Mouse (Mus musculus) right cerebral cortex, postnatal 14 days (tissue): ENCODE measurements at regions not wholly inside any gene's neighbourhood (a gene's known extent, or its start where the extent isn't known, plus 50 kb on each side); places are given as distances from the start of the nearest gene placed in this dataset.

Experiments used
- DNase-seq: peaks from one replicate; pipeline ENCODE4 v3.0.0; 2022

DNA sequence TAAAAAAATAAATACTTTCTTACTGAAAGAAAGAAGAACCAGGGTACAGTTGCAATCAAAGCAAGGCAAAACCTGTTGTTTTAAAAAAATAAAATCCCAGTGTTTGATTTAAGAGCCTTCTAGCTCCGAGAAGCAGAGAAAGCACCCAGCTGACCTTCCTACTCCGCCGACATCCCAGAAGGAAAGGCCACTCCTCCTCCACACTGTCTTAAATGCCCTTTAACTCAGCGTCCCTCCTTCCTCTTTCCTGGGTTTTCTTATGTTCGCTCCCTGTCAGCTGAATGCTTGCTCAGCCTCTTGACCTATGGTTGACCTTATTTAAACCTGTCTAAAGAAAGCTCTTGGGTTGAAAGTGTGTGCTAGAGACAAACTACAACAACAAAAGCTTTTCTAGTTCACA, 79.1 kb downstream of the Sptssa start:
- no peak for DNase-seq

GRCm38 (mm10) chr12:54576821-54577220, 79.6 kb downstream of the Sptssa start:
- DNase-seq: no peak

DNA sequence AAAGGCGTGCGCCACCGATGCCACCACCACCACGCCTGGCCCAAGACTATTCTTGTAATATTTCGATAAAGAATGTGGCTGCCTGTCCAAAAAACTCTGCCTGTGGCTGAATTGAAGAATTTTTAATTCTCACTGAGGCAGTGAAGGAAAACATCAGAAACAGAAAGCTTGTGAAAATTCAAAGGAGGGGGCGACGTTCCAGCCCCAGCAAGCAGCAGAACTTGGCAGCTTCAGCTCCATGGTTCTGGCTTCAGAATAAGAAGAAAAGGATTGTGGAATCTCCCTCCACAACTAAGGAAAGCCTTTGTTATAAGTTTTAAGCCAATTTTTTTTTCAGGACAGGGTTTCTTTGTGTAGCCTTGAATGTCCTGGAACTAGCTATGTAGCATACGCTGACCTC, 83.5 kb downstream of the Sptssa start:
- no peak for DNase-seq

DNA sequence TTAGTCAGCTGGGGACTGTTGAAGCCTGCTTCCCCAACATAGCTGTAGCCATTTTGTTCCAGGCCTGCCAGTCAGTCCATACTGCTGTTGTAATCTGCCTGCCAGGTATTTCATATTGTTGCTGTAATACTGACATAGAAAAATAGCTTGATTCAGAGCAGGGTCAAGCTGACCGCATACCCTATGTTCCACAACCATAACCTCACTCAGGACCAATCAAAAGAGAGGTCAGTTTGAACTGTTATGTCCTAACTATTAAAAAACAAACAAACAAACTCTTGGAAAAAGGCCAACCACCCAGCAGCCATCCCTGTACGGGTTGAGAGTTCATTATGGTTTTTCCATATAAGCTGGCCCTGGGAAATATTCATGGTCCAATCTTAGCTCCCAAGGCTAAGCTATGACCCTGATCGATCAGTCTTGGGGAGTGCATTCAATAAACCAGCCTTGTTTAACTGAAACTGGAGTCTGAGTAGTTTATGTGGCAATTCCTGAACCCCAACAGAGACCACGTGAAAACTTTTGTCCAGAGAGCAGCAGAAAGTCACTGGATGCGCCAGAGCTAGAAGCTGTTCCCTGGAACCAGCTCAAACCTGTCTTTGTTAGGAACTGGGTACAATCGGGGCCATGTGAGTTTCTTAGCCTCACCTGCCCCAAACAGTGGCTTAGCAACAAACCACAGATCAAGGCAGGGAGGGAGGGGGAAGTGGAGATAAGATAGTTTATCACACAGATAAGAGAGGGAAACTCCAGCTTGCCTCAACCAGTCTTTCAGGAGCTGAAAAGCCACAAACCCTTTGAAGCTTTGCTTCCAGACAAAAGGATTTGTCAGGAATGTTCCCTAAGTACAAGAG, 88.1 kb downstream of the Sptssa start:
- DNase-seq: no peak

DNA sequence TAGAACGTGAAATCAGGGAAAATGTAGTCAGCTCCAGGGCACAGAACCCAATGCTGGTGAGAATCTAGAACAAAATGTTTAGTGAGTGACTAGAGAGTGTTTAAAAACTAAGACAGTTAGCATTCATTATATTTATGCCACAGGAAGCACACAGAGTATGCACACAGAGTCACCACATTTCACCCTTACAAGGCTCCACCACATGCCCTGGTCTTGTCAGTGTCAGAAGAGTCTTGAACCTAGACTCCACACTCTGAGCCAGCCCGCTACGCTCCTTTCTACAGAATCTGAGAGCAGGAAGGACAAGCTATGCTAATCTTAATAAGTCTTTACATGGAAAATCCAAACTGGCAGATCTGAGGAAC, 89.0 kb downstream of the Sptssa start:
- no peak for DNase-seq

DNA sequence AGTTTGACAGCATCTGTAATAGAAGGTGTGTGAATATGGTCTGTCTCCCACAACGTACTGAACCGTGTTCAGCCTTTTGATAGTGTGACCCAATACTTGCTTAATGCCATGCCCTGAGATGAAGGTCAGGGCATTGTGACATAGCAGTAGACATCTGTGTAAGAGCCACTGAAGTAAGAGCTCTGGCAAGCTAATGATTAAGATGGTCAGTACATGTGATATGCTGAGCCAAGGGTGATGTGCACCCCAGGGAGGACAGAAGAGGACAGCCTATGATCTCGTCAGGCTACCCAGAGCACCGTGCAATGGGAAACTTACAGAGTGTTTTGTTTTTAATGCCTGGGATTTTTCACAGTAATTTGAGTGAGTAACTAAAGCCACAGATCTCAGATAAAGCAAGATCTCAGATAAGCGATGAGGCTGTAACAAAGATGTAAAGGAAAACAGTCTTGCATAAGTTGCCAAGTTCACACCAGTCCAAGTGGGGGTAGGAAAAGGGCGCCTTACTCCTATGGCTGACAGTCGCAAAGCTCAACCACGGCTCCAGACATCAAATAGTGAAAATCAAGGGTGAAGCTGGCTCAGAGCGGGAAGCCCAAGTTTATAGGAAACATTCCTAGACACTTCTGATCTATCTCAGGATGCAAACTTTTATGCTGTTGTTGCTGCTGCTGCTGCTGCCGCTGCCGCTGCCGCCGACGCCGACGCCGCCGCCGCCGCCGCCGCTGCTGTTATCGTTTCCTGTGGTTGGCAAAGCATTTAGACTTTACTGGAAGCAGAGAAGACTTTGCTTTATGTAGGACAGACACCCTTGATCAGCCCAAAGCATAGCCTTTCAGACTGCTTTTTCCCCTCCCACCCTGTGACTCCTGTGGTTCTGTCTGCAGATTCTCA, 89.6 kb downstream of the Sptssa start:
- no peak for DNase-seq

DNA sequence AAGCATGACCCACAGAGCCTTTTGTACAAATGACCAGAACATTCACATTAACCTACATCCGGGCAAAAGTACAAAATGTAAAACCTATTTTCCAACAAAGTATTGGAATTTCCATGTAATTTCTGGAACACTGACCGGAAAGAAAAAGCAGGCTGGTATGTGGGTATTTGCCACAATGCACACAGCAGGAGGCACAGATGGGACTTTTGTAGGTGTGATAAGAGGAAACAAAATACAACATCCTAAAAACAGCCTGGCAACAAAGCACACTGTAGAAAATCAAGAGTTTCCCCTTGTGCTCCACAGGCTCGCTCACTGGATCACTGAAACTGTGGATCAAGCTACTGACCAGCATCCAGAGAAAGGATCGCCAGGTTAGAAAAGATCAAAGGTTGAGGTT, 94.4 kb downstream of the Sptssa start:
- no peak for DNase-seq

DNA sequence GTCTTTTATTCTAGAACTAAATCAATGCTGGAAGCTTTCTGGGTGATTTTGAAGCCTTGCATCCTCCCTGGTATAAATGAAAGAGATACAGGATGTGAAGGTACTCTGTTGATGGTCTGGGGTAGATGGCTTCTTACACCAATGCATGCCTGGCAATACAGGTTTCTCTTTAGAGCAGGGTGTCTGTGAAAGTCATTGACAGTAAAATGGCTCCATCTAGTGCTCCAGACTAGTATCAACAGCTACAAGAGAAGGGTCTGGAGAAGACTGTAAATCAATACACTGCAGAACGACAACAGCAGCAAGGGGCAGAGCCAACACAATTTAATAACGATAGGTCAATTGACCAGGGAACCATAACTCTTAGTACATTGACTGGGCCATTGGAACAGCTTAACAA, 98.3 kb downstream of the Sptssa start:
- no peak for DNase-seq

GRCm38 (mm10) chr12:54549659-54550058, 106.7 kb downstream of the Sptssa start:
- DNase-seq: no peak

- peak; percentile 64 for DNase-seq
These were observed 110.4 kb downstream of the Sptssa start for GRCm38 (mm10) chr12:54545821-54546608.

DNA sequence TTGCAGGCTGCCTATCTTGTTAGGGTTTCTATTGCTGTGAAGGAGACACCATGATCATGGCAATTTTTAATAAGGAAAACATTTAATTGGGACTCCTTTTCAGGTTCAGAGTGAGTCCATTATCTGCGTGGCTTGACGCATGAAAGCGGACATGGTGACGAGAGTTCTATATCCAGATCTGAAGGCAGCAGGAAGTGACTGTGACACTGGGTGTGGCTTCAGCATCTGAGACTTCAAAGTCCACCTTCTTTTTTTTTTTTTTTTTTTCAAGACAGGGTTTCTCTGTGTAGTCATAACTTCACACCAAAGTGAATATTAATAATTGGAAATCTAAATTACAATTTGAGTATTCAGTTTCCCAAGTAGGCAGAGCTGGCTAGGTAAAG, 118.1 kb downstream of the Sptssa start:
- no peak for DNase-seq

GRCm38 (mm10) chr12:54537690-54538319, 118.6 kb downstream of the Sptssa start:
- no peak for DNase-seq

DNA sequence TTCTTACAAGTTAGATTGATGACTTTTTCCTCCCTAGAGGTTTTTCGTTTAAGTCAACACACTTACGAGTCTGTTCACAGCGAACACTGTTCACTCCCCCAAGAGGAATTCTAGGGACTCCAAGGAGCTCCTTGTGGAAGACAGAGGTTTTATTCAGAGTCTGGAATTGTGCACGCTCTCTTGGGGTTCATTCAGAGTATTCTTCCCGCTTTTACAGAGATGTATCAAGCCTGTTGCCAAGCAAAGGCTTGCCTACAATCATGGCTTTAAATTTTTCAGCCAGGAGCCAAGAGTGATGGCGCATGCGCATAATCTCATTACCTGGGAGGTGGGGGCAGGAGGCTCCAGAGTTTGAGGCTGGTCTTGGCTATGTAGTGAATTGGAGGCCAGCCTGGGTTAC, 119.4 kb downstream of the Sptssa start:
- DNase-seq: no peak

GRCm38 (mm10) chr12:54535556-54536516, 120.5 kb downstream of the Sptssa start:
- DNase-seq: no peak

- no peak for DNase-seq
These were observed 121.5 kb downstream of the Sptssa start for GRCm38 (mm10) chr12:54534910-54535309.

GRCm38 (mm10) chr12:54533134-54533533, 123.2 kb downstream of the Sptssa start:
- DNase-seq: no peak

GRCm38 (mm10) chr12:54532062-54532461, 124.3 kb downstream of the Sptssa start:
- no peak for DNase-seq

- DNase-seq: no peak
These were observed 128.3 kb downstream of the Sptssa start for GRCm38 (mm10) chr12:54528046-54528445.

- no peak for DNase-seq
These were observed 128.8 kb downstream of the Sptssa start for GRCm38 (mm10) chr12:54527577-54527976.

DNA sequence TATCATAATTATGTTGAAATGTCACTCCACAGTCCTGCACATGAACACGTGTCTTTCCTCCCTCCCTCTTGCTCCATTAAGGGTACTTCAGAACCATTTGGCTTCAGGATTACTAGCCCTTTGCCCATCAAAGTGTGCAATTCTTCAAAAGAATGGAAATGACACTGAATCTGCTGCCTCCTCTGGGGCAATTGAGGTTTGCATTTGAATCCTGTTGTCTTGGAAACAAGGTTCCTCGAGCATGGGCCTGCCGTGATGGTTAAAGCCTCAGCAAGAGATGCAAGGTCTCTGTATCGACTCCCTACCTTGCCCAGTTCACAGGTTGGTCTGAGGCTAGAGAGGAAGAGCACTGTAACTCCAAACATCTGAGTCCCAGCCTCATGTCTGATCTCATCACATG, 136.0 kb downstream of the Sptssa start:
- no peak for DNase-seq

- DNase-seq: no peak
These were observed 137.0 kb downstream of the Sptssa start for GRCm38 (mm10) chr12:54519370-54519769.

DNA sequence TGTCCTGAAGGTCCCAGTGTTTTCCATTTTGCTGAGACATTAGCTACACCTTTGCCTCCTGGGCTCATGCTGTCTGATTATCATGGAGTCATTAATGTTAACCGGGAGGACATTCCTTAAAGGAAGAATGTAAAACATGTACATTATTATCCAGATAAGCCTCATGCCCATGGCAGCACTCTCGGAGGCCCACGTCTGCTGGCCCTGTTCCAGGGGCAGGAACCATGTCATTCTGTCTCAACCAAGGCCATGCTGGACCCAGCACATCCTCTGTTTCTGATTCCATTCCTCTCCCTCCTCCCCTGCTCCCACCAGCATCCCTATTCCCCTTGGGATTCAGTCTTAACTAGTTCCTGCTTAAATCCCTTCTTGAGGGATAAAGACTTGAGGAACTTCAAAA, 139.1 kb downstream of the Sptssa start:
- no peak for DNase-seq
